Mouse (Mus musculus): ENCODE results near the gene Naa30.
"Not testable (repeated sequence)": the region's sequence is repeated elsewhere in the genome, so short reads cannot be mapped to it uniquely, and the experiment has no call there.

The Naa30 gene

DNA sequence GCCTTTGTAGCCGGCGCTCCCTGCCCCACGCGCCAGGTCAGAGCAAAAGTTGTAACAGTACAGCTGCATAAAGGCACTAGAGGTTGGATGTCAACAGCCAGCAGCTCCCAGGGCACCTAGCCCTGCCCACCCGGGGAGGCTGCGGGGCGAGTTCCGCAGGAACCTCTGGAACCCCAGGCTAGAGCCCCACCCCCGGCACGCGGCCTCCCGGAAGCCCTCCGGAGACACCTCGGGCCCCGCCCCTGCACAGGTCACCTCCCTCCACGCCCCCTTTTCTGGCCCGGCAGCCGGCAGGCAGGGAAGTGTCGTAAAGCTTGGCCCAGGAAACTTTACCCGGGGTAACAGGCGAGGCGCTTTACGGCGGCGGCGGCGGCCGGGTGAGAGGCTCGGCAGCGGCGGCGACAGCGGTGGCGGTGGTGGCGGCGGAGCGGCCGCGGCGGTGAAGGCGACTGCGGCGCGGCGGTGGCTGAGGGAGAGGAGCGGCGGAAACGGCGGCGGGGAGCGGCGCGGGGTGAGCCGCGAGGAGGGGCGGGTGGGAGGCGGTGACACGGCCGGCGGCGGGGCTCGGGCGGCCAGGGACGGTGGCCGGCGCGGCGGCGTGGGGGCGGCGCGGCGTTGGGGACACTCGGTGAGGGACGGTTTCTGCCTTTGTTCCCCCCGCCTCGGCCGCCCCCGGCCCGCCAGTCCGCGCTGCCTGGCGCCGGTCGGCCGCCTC, at the start of gene Naa30:
Gene Naa30, plus strand, starts transcription at position 360 of the 715 bp plus-strand sequence.
- peak; percentile 98 for DNase-seq

- DNase-seq: no peak
These were observed 44.8 kb upstream of the Naa30 start for GRCm38 (mm10) chr14:49127162-49127779.

DNA sequence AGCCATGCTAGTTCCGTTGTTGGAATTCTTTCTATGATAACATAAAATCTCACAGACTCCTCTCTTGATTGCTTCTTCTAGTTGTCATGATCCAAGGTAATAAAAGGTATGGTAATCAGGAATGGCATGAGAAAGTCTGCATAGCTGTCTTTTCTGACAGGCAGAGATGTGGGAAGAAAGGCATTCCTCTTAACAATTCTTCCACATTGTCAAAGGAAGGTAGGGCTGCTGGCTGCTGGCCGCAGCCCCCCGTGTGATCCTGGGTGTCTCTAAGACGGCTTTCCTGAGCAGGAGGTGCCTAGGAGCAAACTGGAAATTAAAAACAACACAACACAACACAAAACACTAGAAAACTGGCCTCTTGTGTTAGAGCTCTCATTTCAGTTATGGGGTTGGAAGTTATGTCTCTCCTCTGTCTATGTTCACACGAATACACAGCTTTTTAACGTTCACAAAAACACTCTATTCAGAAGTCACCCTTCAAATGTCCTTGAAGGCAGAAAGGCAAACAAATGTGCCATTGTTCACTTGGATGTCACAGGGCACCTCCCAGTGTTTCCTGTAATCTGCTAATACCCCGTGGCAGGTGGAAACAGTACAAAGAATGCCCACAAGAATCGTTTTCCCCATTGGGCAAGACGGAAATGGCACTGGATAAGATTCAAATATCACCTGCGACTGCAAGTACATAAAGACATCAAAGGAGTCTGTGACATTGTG, 43.3 kb upstream of the Naa30 start:
- DNase-seq: no peak

DNA sequence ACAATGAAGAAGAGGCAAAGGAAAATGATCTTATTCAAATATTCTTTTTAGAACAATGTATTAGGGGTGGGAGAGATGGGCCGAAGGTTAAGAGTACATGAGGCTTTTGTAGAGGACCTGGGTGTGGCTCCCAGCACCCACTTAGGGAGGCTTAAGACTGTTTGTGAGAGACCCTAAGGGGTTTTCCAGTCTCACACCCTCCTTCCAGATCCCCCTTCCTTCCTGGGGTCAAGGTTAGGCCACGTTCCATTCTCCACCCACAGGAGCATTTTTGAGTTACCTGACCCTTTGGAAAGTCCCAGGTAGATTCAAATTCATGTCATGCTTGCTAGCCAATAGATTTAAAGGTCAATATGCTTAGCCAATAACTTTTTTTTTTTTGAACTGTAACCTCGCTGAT, 39.6 kb upstream of the Naa30 start:
- no peak for DNase-seq

- DNase-seq: no peak
These were observed 33.9 kb upstream of the Naa30 start for GRCm38 (mm10) chr14:49138171-49138570.

GRCm38 (mm10) chr14:49140756-49141155, 31.3 kb upstream of the Naa30 start:
- DNase-seq: no peak

GRCm38 (mm10) chr14:49153801-49154200, 18.2 kb upstream of the Naa30 start:
- DNase-seq: peak; percentile 30 to 72

- no peak for DNase-seq
These were observed 16.5 kb upstream of the Naa30 start for GRCm38 (mm10) chr14:49155572-49155971.

GRCm38 (mm10) chr14:49158143-49158925, 13.7 kb upstream of the Naa30 start:
- DNase-seq: no peak

- DNase-seq: no peak
These were observed 740 bp upstream of the Naa30 start for GRCm38 (mm10) chr14:49171286-49171685.

GRCm38 (mm10) chr14:49172582-49172988, 559 bp downstream of the Naa30 start:
- peak; percentile 72 to 74 for DNase-seq

- DNase-seq: peak in 1 of 2 experiments; percentile 11
These were observed 1.5 kb downstream of the Naa30 start for GRCm38 (mm10) chr14:49173290-49174135.

DNA sequence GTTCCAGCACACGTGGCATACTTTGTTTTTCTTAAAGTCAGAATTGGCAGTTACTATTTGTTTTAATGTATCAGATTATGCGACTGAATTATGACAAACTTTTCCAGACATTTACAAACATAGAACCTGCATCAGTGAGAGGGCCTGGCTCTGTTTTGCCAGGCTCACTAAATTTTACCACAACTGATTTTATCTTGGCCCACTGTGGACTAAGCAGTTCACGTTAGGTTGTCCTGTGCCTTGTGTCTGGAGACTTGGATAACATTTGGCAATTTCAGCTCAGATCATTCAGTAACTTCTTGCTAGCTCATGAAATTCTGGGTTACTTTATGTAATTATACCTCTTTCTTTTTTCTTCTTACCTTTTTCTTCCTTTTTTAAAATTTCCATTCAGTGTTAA, 7.7 kb downstream of the Naa30 start:
- DNase-seq: no peak

DNA sequence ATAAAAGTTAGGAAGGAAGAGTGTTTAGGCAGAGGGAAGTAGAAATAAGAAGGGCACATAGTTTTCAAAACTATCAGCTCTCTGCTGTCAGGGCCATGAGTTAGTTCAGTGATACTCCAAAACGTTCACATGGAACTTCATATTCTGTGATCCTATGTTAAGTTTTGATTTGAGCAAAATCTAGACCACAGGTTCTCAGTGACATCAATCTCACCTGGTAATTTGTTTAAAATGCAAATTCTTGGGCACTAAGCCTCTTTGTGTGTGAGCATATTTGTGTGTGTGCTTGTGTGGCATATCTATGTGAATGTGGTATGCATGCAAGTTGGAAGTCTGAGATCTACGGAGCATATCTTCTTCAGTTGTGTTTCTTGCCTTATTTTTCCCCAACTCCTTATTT, 14.2 kb downstream of the Naa30 start:
- DNase-seq: no peak

DNA sequence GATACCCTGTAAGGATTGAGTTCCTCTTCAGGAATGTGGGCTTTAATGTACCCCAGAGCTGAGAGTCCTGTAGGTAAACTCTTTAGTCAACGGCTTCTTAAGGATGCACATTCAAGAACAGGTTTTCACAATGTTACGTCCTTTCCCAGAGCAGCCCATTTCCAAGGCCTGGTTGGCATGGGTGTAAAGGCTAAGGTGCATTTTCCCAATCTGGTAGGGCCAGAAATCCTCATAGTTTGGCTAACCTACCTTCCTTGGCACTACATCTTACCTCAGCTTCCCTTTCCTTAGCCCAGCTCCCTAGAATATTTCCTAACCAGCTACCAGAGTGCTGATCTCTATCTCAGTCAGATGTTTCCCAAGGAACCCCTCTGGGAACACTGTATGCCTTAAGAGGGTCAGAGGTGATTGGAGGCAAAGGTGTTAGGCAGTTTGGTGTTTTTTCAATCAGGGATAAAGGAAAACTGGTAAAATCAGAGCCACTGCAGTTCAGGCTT, 25.1 kb downstream of the Naa30 start:
- no peak for DNase-seq

DNA sequence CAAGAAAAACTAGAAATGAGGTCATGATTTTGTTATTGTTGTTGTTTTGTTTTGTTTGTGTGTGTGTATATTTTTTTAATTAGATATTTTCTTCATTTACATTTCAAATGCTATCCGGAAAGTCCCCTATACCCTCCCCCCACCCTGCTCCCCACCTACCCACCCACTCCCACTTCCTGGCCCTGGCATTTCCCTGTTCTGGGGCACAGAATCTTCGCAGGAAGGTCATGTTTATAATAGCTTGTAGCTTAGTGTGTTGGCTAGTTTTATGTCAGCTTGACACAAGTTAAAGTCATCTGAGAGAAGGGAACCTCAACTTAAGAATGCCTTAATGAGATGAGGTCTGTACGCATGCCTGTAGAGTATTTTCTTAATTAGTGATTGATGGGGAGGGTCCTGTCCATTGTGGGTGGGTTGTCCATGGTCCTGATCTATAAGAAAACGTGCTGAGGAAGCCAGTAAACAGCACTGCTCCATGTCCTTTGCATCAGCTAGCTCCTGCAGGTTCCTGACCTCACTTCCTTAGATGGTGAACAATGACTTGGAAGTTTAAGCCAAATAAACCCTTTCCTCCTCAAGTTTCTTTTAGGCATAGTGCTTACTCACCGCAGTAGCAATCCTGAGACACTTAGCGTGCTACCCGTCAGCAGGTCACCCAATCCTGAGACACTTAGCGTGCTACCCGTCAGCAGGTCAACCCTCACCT, 29.2 kb downstream of the Naa30 start:
- peak; percentile 8 to 23 for DNase-seq

GRCm38 (mm10) chr14:49210215-49210614, 38.2 kb downstream of the Naa30 start:
- DNase-seq: not testable (repeated sequence)

- DNase-seq: no peak
These were observed 46.7 kb downstream of the Naa30 start for GRCm38 (mm10) chr14:49218677-49219076.

GRCm38 (mm10) chr14:49219466-49220022, 47.5 kb downstream of the Naa30 start:
- not testable (repeated sequence) for DNase-seq

DNA sequence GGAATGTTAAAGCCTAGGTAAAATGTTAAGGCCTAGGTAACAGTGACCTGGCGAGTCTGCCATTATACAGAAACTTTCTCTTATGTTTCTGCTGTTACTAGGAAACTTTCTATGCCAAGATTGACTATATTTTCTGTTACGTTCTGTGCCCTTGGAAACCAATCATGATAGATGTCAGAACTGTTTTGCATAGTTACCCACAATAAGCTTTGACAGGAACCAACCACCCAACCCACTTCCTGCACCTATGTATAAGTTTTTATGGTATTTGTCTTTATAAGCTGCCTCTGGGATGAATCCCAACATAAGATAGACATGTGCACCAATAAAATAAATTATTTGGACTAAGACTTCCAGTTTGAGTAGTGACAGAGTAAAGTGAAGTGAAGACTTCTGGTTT, 49.7 kb downstream of the Naa30 start:
- no peak for DNase-seq

- DNase-seq: no peak
These were observed 54.4 kb downstream of the Naa30 start for GRCm38 (mm10) chr14:49226471-49226870.

Measured in lung, postnatal 4 days (tissue).